Mouse (Mus musculus): ENCODE results near the gene Hoxc9.

DNA sequence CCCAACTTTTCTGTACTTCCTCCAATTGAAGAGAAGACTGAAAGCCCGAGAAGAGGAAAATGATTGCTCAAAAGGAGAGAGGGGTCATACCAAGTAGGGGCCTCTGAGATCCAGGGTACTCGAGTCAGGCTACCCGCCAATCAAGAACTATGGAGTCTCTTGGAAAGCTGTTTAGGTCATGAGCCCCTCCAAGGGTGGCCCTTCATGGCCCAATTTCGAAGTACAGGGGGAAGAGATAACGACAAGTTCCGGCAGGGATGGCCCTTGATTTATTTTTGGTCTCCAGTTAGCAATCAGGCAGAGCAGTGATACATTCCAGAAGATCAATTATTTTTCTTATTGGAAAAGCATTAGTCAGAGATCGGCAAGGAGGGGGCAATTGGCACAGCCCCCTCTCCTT lies 15.5 kb downstream of the Hoxc9 start:
- TF ChIP-seq POLR2A (IDR thresholded peaks at IDR 0.05; ENCODE audit: low read depth, low read length), result no peak
- no peak for TF ChIP-seq TCF12 (IDR thresholded peaks at IDR 0.05; ENCODE audit: low read depth, low read length)
- no peak for TF ChIP-seq CTCF (conservative IDR thresholded peaks at IDR 0.05 in 1 of 2, IDR thresholded peaks at IDR 0.05 in 1 of 2; ENCODE audit: low read depth in 2 of 2, low read length in 2 of 2)
- TF ChIP-seq MAX (IDR thresholded peaks at IDR 0.05; ENCODE audit: low read length), result no peak

All from CH12.LX (cell line).